Mouse (Mus musculus): ENCODE measurements at regions not wholly inside any gene's neighbourhood (a gene's known extent, or its start where the extent isn't known, plus 50 kb on each side); places are given as distances from the start of the nearest gene placed in this dataset.
"Not testable (repeated sequence)": the region's sequence is repeated elsewhere in the genome, so short reads cannot be mapped to it uniquely, and the experiment has no call there.

DNA sequence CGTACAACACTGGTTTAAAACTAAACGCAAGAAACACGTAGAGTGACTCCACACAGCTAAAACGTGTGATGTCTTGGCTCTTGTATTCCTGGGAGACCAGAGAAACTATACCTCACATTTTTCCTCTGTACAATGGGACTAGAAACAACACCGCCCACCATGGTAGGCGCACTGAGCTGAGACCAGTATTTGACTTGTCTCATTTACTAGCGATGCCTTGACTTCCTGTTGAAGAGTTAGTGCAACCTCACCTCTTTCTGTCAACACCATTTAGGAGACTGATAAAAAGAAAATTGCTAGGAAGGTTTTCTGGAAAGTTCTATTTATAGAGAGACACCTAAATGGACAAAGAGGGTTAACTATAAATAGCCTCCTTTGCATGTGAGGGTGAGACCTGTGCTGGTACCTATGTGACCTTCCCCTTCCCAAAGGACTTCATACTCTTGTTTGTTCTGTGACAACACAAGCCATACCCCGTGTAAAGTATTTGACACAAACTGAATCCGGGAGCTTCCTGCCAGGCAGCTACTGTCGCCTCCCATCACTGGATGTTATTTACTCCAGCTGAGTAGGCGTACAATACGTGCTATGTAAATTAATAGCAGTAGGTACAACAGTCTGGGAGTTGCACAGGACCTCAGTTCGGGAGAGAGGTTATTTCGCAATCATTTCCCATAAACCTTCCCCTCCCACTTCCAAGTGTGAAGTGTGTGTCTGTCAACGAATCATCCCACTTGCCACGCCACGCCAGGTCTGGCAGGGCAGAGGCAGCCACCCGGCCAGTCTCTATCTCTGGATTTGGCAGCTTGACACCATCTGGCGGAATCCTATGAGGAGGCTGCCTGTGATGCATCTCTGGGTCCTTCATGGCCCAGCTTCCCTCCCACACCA lies 174.7 kb upstream of the Serp2 start:
- H3K36me3 ChIP-seq (replicated peaks; ENCODE audit: control insufficient read depth, insufficient read depth, low read depth) = no peaks in the 10 kb centered on the region
- no peak overlapping the region for H3K4me2 ChIP-seq (ENCODE audit: low read depth)
- no peak overlapping the region for H3K4me3 ChIP-seq (ENCODE audit: insufficient read depth in 1 of 2, low read depth in 2 of 2, low read length in 2 of 2)
- TF ChIP-seq EP300 (IDR thresholded peaks at IDR 0.05; ENCODE audit: low read depth) (no peak), CTCF (IDR thresholded peaks at IDR 0.05; ENCODE audit: low read depth) (no peak)
- no peak overlapping the region for H3K9ac ChIP-seq (replicated peaks)
- ATAC-seq (ENCODE audit: insufficient read depth) (no peak), DNase-seq (ENCODE audit: low read depth in 3 of 3, low spot score in 3 of 3) (no peak)
- H3K4me1 ChIP-seq (replicated peaks; ENCODE audit: control insufficient read depth in 2 of 2, insufficient read depth in 2 of 2, low read length in 1 of 2) = peaks cover 0 to 11% of the 10 kb centered on the region in 2 experiments; a peak in 2 of 4 replicates
- no peaks in the 10 kb centered on the region for H3K27me3 ChIP-seq (ENCODE audit: control insufficient read depth, insufficient read depth, low read length)
- H3K9me3 ChIP-seq (ENCODE audit: control insufficient read depth, low read length) = no peaks in the 10 kb centered on the region
- H3K27ac ChIP-seq = no peak overlapping the region
- WGBS (ENCODE audit: insufficient replicate concordance) = 55% methylated on average over 19 of the region's 19 CpGs

GRCm38 (mm10) chr14:76725844-76726243 lies 169.2 kb upstream of the Serp2 start:
- Histone ChIP-seq H3K36me3 (replicated peaks; ENCODE audit: control insufficient read depth, insufficient read depth, low read depth) (no peaks in the 10 kb centered on the region), H3K4me2 (ENCODE audit: low read depth) (no peak overlapping the region), H3K4me1 (replicated peaks; ENCODE audit: control insufficient read depth in 2 of 2, insufficient read depth in 2 of 2, low read length in 1 of 2) (peaks cover 0 to 3% of the 10 kb centered on the region in 2 experiments; a peak in 2 of 4 replicates), H3K9ac (replicated peaks) (no peak overlapping the region), H3K4me3 (ENCODE audit: insufficient read depth in 1 of 2, low read depth in 2 of 2, low read length in 2 of 2) (no peak overlapping the region), H3K9me3 (ENCODE audit: control insufficient read depth, low read length) (no peaks in the 10 kb centered on the region), H3K27ac (no peak overlapping the region), H3K27me3 (ENCODE audit: control insufficient read depth, insufficient read depth, low read length) (no peaks in the 10 kb centered on the region)
- 29% methylated on average over 2 of the region's 2 CpGs for WGBS (ENCODE audit: insufficient replicate concordance)
- no peak for ATAC-seq (ENCODE audit: insufficient read depth)
- TF ChIP-seq CTCF (IDR thresholded peaks at IDR 0.05; ENCODE audit: low read depth) = no peak
- TF ChIP-seq EP300 (IDR thresholded peaks at IDR 0.05; ENCODE audit: low read depth) = no peak; the same call in 1 of the 2 replicates
- no peak for DNase-seq (ENCODE audit: low read depth in 3 of 3, low spot score in 3 of 3)

DNA sequence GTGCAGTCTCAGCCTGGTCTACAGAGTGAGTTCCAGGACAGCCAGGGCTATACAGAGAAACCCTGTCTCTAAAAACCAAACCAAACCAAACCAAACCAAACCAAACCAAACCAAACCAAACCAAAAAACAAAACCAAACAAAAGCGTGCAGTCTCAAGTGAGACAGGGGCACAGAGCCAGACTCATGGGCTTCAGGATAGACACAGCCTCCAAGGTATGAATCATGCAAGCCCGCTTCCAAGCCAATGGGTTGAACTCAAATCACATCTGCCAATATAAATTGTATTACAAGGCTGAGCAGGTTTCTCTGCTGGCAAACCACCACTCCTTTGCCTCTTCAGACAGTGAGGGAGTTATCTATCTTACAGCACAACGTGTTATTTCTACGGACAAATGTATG lies 168.5 kb upstream of the Serp2 start:
- WGBS (ENCODE audit: insufficient replicate concordance) = 62% methylated on average over 4 of the region's 4 CpGs
- H3K9me3 ChIP-seq (ENCODE audit: control insufficient read depth, low read length); H3K27me3 ChIP-seq (ENCODE audit: control insufficient read depth, insufficient read depth, low read length); H3K4me1 ChIP-seq (replicated peaks; ENCODE audit: control insufficient read depth in 2 of 2, insufficient read depth in 2 of 2, low read length in 1 of 2); H3K36me3 ChIP-seq (replicated peaks; ENCODE audit: control insufficient read depth, insufficient read depth, low read depth); DNase-seq (ENCODE audit: low read depth in 3 of 3, low spot score in 3 of 3); ATAC-seq (ENCODE audit: insufficient read depth); H3K9ac ChIP-seq (replicated peaks); H3K27ac ChIP-seq; H3K4me3 ChIP-seq (ENCODE audit: insufficient read depth in 1 of 2, low read depth in 2 of 2, low read length in 2 of 2); H3K4me2 ChIP-seq (ENCODE audit: low read depth): not testable (repeated sequence)

DNA sequence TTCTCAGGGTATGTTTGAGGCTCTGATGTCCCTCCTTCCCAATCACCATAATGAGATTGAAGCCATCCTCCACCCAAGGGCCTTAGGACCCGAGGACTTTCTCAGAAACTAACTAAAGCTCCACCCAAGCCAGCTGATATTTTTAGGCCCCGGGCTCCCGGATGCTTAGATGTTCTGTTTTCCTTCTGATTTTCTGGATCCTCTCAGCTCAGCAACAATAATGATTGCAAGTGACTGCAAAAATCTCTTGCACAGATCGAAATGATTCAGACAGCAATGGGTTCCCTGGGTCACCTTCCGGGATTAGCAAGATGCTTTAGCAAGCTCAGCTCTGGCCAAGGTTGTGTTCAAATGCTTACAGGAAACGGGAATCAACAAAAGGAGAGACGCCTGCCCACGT lies 168.1 kb upstream of the Serp2 start:
- 55% methylated on average over 8 of the region's 8 CpGs for WGBS (ENCODE audit: insufficient replicate concordance)
- H3K4me1 ChIP-seq (replicated peaks; ENCODE audit: control insufficient read depth in 2 of 2, insufficient read depth in 2 of 2, low read length in 1 of 2) = peaks cover 0 to 3% of the 10 kb centered on the region in 2 experiments; a peak in 2 of 4 replicates
- DNase-seq (ENCODE audit: low read depth in 3 of 3, low spot score in 3 of 3) (no peak), ATAC-seq (ENCODE audit: insufficient read depth) (no peak)
- TF ChIP-seq CTCF (IDR thresholded peaks at IDR 0.05; ENCODE audit: low read depth) (no peak), EP300 (IDR thresholded peaks at IDR 0.05; ENCODE audit: low read depth) (no peak)
- H3K36me3 ChIP-seq (replicated peaks; ENCODE audit: control insufficient read depth, insufficient read depth, low read depth) = no peaks in the 10 kb centered on the region
- H3K27me3 ChIP-seq (ENCODE audit: control insufficient read depth, insufficient read depth, low read length) = no peaks in the 10 kb centered on the region
- H3K4me2 ChIP-seq (ENCODE audit: low read depth) = no peak overlapping the region
- no peaks in the 10 kb centered on the region for H3K9me3 ChIP-seq (ENCODE audit: control insufficient read depth, low read length)
- H3K27ac ChIP-seq = no peak overlapping the region
- no peak overlapping the region for H3K4me3 ChIP-seq (ENCODE audit: insufficient read depth in 1 of 2, low read depth in 2 of 2, low read length in 2 of 2)
- H3K9ac ChIP-seq (replicated peaks) = no peak overlapping the region

GRCm38 (mm10) chr14:76724395-76724794 lies 167.7 kb upstream of the Serp2 start:
- no peak overlapping the region for H3K27ac ChIP-seq
- no peaks in the 10 kb centered on the region for H3K9me3 ChIP-seq (ENCODE audit: control insufficient read depth, low read length)
- H3K9ac ChIP-seq (replicated peaks) = no peak overlapping the region
- no peaks in the 10 kb centered on the region for H3K27me3 ChIP-seq (ENCODE audit: control insufficient read depth, insufficient read depth, low read length)
- TF ChIP-seq CTCF (IDR thresholded peaks at IDR 0.05; ENCODE audit: low read depth) = no peak
- TF ChIP-seq EP300 (IDR thresholded peaks at IDR 0.05; ENCODE audit: low read depth) = no peak
- no peak overlapping the region for H3K4me2 ChIP-seq (ENCODE audit: low read depth)
- DNase-seq (ENCODE audit: low read depth in 3 of 3, low spot score in 3 of 3) (no peak), ATAC-seq (ENCODE audit: insufficient read depth) (no peak)
- 67% methylated on average over 8 of the region's 8 CpGs for WGBS (ENCODE audit: insufficient replicate concordance)
- H3K36me3 ChIP-seq (replicated peaks; ENCODE audit: control insufficient read depth, insufficient read depth, low read depth) = no peaks in the 10 kb centered on the region
- peaks cover 0 to 3% of the 10 kb centered on the region in 2 experiments; a peak in 2 of 4 replicates for H3K4me1 ChIP-seq (replicated peaks; ENCODE audit: control insufficient read depth in 2 of 2, insufficient read depth in 2 of 2, low read length in 1 of 2)
- H3K4me3 ChIP-seq (ENCODE audit: insufficient read depth in 1 of 2, low read depth in 2 of 2, low read length in 2 of 2) = no peak overlapping the region

All from liver, embryonic 14.5 days (tissue).